Mouse (Mus musculus) CH12.LX (cell line): Measurements from ENCODE around the gene Ptcd2. TPM values are rescaled to one million over a fixed set of nuclear protein-coding genes. Genes with fewer than 3 reads are reported as not detected.

Experiments
- DNase-seq: peaks from one replicate; pipeline ENCODE4 v3.0.0-alpha.2; 2013; ENCODE audit errors: extremely low read depth
- H3K27ac ChIP-seq: 2 replicates; pipeline ENCODE4 v1.5.1; 2012; ENCODE audit warnings: low read depth, mild to moderate bottlenecking, control low read depth, moderate library complexity; ENCODE audit not compliant: insufficient read depth
- H3K27me3 ChIP-seq: replicated peaks from 2 replicates; pipeline ENCODE3; 2012; ENCODE audit warnings: inconsistent platforms
- H3K36me3 ChIP-seq, 2 experiments: replicated peaks in 1 of 2; 2 replicates each; pipeline versions ENCODE3 to v1.6.1; 2012; ENCODE audit warnings: inconsistent platforms in 1 of 2, low read length in 1 of 2, mild to moderate bottlenecking in 1 of 2, mixed read lengths in 1 of 2, moderate library complexity in 1 of 2; ENCODE audit not compliant: control insufficient read depth in 1 of 2, insufficient read depth in 1 of 2
- H3K4me1 ChIP-seq, 2 experiments: 2 replicates each; pipeline ENCODE4 v1.6.1; 2012; ENCODE audit warnings: inconsistent platforms in 1 of 2, moderate library complexity in 1 of 2; ENCODE audit not compliant: insufficient read depth in 2 of 2, control insufficient read depth in 1 of 2
- H3K4me2 ChIP-seq: 2 replicates; pipeline ENCODE4 v1.6.1; 2012; ENCODE audit warnings: low read depth, mild to moderate bottlenecking, control low read depth; ENCODE audit not compliant: poor library complexity, insufficient read depth, severe bottlenecking
- H3K4me3 ChIP-seq, 3 experiments: fragments of 150-350 bp in 1 of 3; sonication (generic) in 1 of 3; replicated peaks in 1 of 3; 2 replicates each; pipeline versions ENCODE3 to v1.5.1; 2011 to 2012; ENCODE audit warnings: low read depth in 2 of 3, low read length in 2 of 3, mild to moderate bottlenecking in 2 of 3, moderate library complexity in 2 of 3, control low read depth in 1 of 3, improper control_type of control experiment in 1 of 3, inconsistent platforms in 1 of 3, mixed read lengths in 1 of 3; ENCODE audit not compliant: poor library complexity in 1 of 3
- H3K79me2 ChIP-seq: replicated peaks from 2 replicates; pipeline ENCODE4 v1.6.1; 2012; ENCODE audit warnings: mild to moderate bottlenecking, moderate library complexity; ENCODE audit not compliant: control insufficient read depth, poor library complexity, insufficient read depth, severe bottlenecking; ENCODE audit errors: extremely low read depth
- H3K9ac ChIP-seq: 2 replicates; pipeline ENCODE4 v1.6.1; 2012; ENCODE audit warnings: low read depth, mild to moderate bottlenecking, control low read depth, moderate library complexity; ENCODE audit not compliant: insufficient read depth
- H3K9me3 ChIP-seq: replicated peaks from 2 replicates; pipeline ENCODE3; 2012; ENCODE audit warnings: low read length, inconsistent platforms, mixed read lengths
- CHD2 ChIP-seq: IDR thresholded peaks from 2 replicates; pipeline ENCODE4 v1.6.1; 2011; ENCODE audit warnings: low read length, improper control_type of control experiment
- CTCF ChIP-seq, 2 experiments: IDR thresholded peaks in 1 of 2; conservative IDR thresholded peaks in 1 of 2; 2 replicates each; pipeline ENCODE4 v1.5.1; 2011 to 2012; ENCODE audit warnings: low read depth in 2 of 2, low read length in 2 of 2, improper control_type of control experiment in 1 of 2, inconsistent platforms in 1 of 2, mild to moderate bottlenecking in 1 of 2, moderate library complexity in 1 of 2
- E2F4 ChIP-seq: IDR thresholded peaks from 2 replicates; pipeline ENCODE4 v1.6.1; 2011; ENCODE audit warnings: low read depth, low read length, improper control_type of control experiment; ENCODE audit not compliant: insufficient replicate concordance
- ELF1 ChIP-seq: IDR thresholded peaks from 2 replicates; pipeline ENCODE4 v1.6.1; 2014; ENCODE audit warnings: low read depth, mild to moderate bottlenecking, inconsistent platforms, low read length, improper control_type of control experiment
- EP300 ChIP-seq: IDR thresholded peaks from 2 replicates; pipeline ENCODE4 v1.6.1; 2011; ENCODE audit warnings: low read length, improper control_type of control experiment
- ETS1 ChIP-seq: conservative IDR thresholded peaks from 2 replicates; pipeline ENCODE4 v1.6.1; 2012; ENCODE audit warnings: low read depth, mild to moderate bottlenecking, inconsistent platforms, low read length, improper control_type of control experiment, moderate library complexity
- GABPA ChIP-seq: IDR thresholded peaks from 2 replicates; pipeline ENCODE4 v1.6.1; 2012; ENCODE audit warnings: low read depth, low read length, improper control_type of control experiment, inconsistent platforms; ENCODE audit not compliant: insufficient replicate concordance
- HCFC1 ChIP-seq: IDR thresholded peaks from 2 replicates; pipeline ENCODE4 v1.6.1; 2012; ENCODE audit warnings: low read depth, mild to moderate bottlenecking, inconsistent platforms, low read length, improper control_type of control experiment
- IRF4 ChIP-seq: IDR thresholded peaks from 2 replicates; pipeline ENCODE4 v1.6.1; 2014; ENCODE audit warnings: low read depth, mild to moderate bottlenecking, inconsistent platforms, low read length, improper control_type of control experiment
- JUN ChIP-seq: IDR thresholded peaks from 2 replicates; pipeline ENCODE4 v1.6.1; 2011; ENCODE audit warnings: low read depth, mild to moderate bottlenecking, low read length, improper control_type of control experiment, moderate library complexity; ENCODE audit not compliant: insufficient read depth
- MAFK ChIP-seq: IDR thresholded peaks from 2 replicates; pipeline ENCODE4 v1.6.1; 2011; ENCODE audit warnings: low read length, improper control_type of control experiment; ENCODE audit not compliant: insufficient replicate concordance
- MAX ChIP-seq: IDR thresholded peaks from 2 replicates; pipeline ENCODE4 v1.6.1; 2011; ENCODE audit warnings: low read length, improper control_type of control experiment
- MAZ ChIP-seq: IDR thresholded peaks from 2 replicates; pipeline ENCODE4 v1.6.1; 2012; ENCODE audit warnings: low read depth, mild to moderate bottlenecking, inconsistent platforms, low read length, improper control_type of control experiment, moderate library complexity
- MYC ChIP-seq: IDR thresholded peaks from 2 replicates; pipeline ENCODE4 v1.6.1; 2011; ENCODE audit warnings: low read depth, mild to moderate bottlenecking, improper control_type of control experiment, low read length
- NRF1 ChIP-seq: IDR thresholded peaks from 2 replicates; pipeline ENCODE4 v1.6.1; 2014; ENCODE audit warnings: low read depth, mild to moderate bottlenecking, inconsistent platforms, low read length, improper control_type of control experiment, moderate library complexity
- POLR2A ChIP-seq: IDR thresholded peaks from 2 replicates; pipeline ENCODE4 v1.6.1; 2011; ENCODE audit warnings: low read depth, mild to moderate bottlenecking, improper control_type of control experiment, low read length
- POLR2AphosphoS2 ChIP-seq: IDR thresholded peaks from 2 replicates; pipeline ENCODE4 v1.6.1; 2011; ENCODE audit warnings: low read depth, low read length, improper control_type of control experiment
- RAD21 ChIP-seq: IDR thresholded peaks from 2 replicates; pipeline ENCODE4 v1.6.1; 2011; ENCODE audit warnings: low read depth, mild to moderate bottlenecking, low read length, improper control_type of control experiment, moderate library complexity
- RCOR1 ChIP-seq: conservative IDR thresholded peaks from 2 replicates; pipeline ENCODE4 v1.6.1; 2012; ENCODE audit warnings: low read depth, mild to moderate bottlenecking, inconsistent platforms, low read length, improper control_type of control experiment
- SIN3A ChIP-seq: IDR thresholded peaks from 2 replicates; pipeline ENCODE4 v1.6.1; 2012; ENCODE audit warnings: low read length, improper control_type of control experiment, inconsistent platforms
- TBP ChIP-seq: conservative IDR thresholded peaks from 2 replicates; pipeline ENCODE4 v1.6.1; 2011; ENCODE audit warnings: low read depth, low read length, improper control_type of control experiment
- TCF12 ChIP-seq: IDR thresholded peaks from 2 replicates; pipeline ENCODE4 v1.6.1; 2014; ENCODE audit warnings: low read depth, mild to moderate bottlenecking, inconsistent platforms, low read length, improper control_type of control experiment
- USF1 ChIP-seq: IDR thresholded peaks from 2 replicates; pipeline ENCODE4 v1.6.1; 2014; ENCODE audit warnings: low read depth, mild to moderate bottlenecking, inconsistent platforms, low read length, improper control_type of control experiment
- USF2 ChIP-seq: conservative IDR thresholded peaks from 2 replicates; pipeline ENCODE4 v1.6.1; 2011; ENCODE audit warnings: low read depth, low read length, improper control_type of control experiment
- ZC3H11A ChIP-seq: IDR thresholded peaks from 2 replicates; pipeline ENCODE4 v1.6.1; 2012; ENCODE audit warnings: low read depth, mild to moderate bottlenecking, inconsistent platforms, low read length, improper control_type of control experiment
- ZMIZ1 ChIP-seq: IDR thresholded peaks from 2 replicates; pipeline ENCODE4 v1.6.1; 2012; ENCODE audit warnings: low read depth, mild to moderate bottlenecking, inconsistent platforms, low read length, improper control_type of control experiment
- dilution Hi-C: fragments of 300-500 bp; cut with MboI; formaldehyde crosslinking; loops from 2 replicates; pipeline ENCODE4 v1.14.3; 2020; ENCODE audit warnings: low sequenced_read_pairs; ENCODE audit not compliant: extremely low pct_unique_long_range_greater_than_20kb, extremely low pct_ligation_motif_present
- in situ Hi-C: fragments of 300-500 bp; cut with MboI; formaldehyde crosslinking; loops from 3 replicates; pipeline ENCODE4 v1.14.3; 2019; ENCODE audit warnings: low sequenced_read_pairs, low pct_ligation_motif_present, low pct_unique_long_range_greater_than_20kb, mixed read lengths
- polyA plus RNA-seq: library from polyadenylated mRNA; unstranded; fragments of >175 nt; gene quantifications from 2 replicates; pipeline ENCODE4 v1.2.1, GENCODE M21; 2012; ENCODE audit warnings: low read depth; ENCODE audit not compliant: insufficient read length
- total RNA-seq, 2 experiments: library from RNA; depleted of rRNA; stranded (reverse); fragments of 300-350 nt in 1 of 2; fragments of >200 nt in 1 of 2; gene quantifications; 2 replicates each; pipeline ENCODE4 v1.2.3; 2012 to 2014

Ptcd2 gene
- total and polyA plus RNA-seq, 3 experiments: 32.4 to 92.9 (median 52.2) TPM

GRCm38 (mm10) chr13:99356428-99357265 lies 12.1 kb upstream of the Ptcd2 start:
- H3K79me2 ChIP-seq: peaks cover 22% of the 10 kb centered on the region
- in situ Hi-C loops: no loop called here
- no peak overlapping the region for H3K27ac ChIP-seq
- H3K9me3 ChIP-seq: no peaks in the 10 kb centered on the region
- no peak overlapping the region for H3K9ac ChIP-seq
- TF ChIP-seq RAD21 (peak; percentile 12), NRF1 (no peak), CHD2 (no peak), IRF4 (no peak), POLR2AphosphoS2 (no peak), E2F4 (no peak), ELF1 (no peak), SIN3A (no peak), RCOR1 (no peak), EP300 (no peak), GABPA (no peak), MAFK (no peak), JUN (no peak), HCFC1 (no peak), USF1 (no peak), USF2 (no peak), MAX (no peak), MAZ (no peak), TCF12 (no peak), TBP (no peak), ETS1 (no peak), POLR2A (no peak), ZC3H11A (no peak), ZMIZ1 (no peak), CTCF (conservative IDR thresholded peaks at IDR 0.05 in 1 of 2, IDR thresholded peaks at IDR 0.05 in 1 of 2; ENCODE audit: low read depth in 2 of 2, low read length in 2 of 2) (peak in 1 of 2 experiments; percentile 37; a peak in 2 of 4 replicates), MYC (peak; percentile 48; the same call in 1 of the 2 replicates)
- H3K4me1 ChIP-seq: peaks cover 0 to 18% of the 10 kb centered on the region in 2 experiments; a peak in 2 of 4 replicates
- peaks cover 42 to 79% of the 10 kb centered on the region in 2 experiments for H3K36me3 ChIP-seq
- no peak for DNase-seq
- dilution Hi-C loops: no loop called here
- no peak overlapping the region for H3K4me3 ChIP-seq
- H3K4me2 ChIP-seq: no peak overlapping the region
- no peaks in the 10 kb centered on the region for H3K27me3 ChIP-seq
